Mouse (Mus musculus) cortical plate, adult 2 months (tissue): ENCODE results near the gene Zfp69. TPM values are rescaled to one million over a fixed set of nuclear protein-coding genes. Genes with fewer than 3 reads are reported as not detected.

Experiments
- H3K27ac ChIP-seq: fragments of 200-500 bp; 2 replicates; pipeline ENCODE4 v1.5.1; 2012; ENCODE audit warnings: low read length, control low read depth, inconsistent platforms; ENCODE audit not compliant: insufficient read depth
- H3K4me1 ChIP-seq: fragments of 200-500 bp; 2 replicates; pipeline ENCODE4 v1.6.1; 2011; ENCODE audit warnings: low read length; ENCODE audit not compliant: control insufficient read depth, insufficient read depth
- H3K4me3 ChIP-seq: fragments of 200-500 bp; 2 replicates; pipeline ENCODE4 v1.5.1; 2011; ENCODE audit warnings: mild to moderate bottlenecking, low read length, control low read depth; ENCODE audit not compliant: insufficient read depth
- CTCF ChIP-seq: fragments of 200-500 bp; IDR thresholded peaks from 2 replicates; pipeline ENCODE4 v1.5.1; 2011; ENCODE audit warnings: mild to moderate bottlenecking, control low read depth, low read length; ENCODE audit not compliant: insufficient read depth; ENCODE audit errors: extremely low read depth
- POLR2A ChIP-seq: fragments of 200-500 bp; IDR thresholded peaks from 2 replicates; pipeline ENCODE4 v1.6.1; 2011; ENCODE audit warnings: mild to moderate bottlenecking, low read length, control low read depth; ENCODE audit not compliant: insufficient read depth; ENCODE audit errors: extremely low read depth
- polyA plus RNA-seq: library from polyadenylated mRNA; depleted of rRNA; stranded (reverse); fragments of >200 nt; gene quantifications from 2 replicates; pipeline ENCODE4 v1.2.3, GENCODE M21; 2012

The Zfp69 gene
- polyA plus RNA-seq, 1 experiment = 1.5 TPM

DNA sequence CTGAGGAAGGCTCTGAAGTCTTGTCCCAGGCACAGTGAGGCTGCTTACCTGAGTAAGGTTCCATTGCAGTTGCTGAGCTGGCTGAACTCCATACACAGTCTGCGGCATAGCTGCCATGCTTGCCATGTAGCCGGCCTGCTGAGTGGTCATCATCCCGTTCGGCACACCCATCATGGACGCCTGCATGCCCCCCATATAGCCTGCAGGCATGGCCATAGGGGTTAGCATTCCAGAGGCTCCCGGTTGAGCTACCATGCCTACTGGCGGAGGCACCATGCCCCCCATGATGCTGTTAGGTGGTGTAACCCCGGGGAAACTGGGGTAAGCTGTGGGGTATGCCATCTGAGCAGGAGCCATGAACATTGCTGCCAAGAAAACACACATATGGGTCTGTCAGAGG, 20.3 kb upstream of the Zfp69 start:
- no peak for TF ChIP-seq CTCF
- no peak overlapping the region for H3K27ac ChIP-seq
- no peak overlapping the region for H3K4me3 ChIP-seq
- peaks cover 3% of the 10 kb centered on the region; the same call in 1 of the 2 replicates for H3K4me1 ChIP-seq

DNA sequence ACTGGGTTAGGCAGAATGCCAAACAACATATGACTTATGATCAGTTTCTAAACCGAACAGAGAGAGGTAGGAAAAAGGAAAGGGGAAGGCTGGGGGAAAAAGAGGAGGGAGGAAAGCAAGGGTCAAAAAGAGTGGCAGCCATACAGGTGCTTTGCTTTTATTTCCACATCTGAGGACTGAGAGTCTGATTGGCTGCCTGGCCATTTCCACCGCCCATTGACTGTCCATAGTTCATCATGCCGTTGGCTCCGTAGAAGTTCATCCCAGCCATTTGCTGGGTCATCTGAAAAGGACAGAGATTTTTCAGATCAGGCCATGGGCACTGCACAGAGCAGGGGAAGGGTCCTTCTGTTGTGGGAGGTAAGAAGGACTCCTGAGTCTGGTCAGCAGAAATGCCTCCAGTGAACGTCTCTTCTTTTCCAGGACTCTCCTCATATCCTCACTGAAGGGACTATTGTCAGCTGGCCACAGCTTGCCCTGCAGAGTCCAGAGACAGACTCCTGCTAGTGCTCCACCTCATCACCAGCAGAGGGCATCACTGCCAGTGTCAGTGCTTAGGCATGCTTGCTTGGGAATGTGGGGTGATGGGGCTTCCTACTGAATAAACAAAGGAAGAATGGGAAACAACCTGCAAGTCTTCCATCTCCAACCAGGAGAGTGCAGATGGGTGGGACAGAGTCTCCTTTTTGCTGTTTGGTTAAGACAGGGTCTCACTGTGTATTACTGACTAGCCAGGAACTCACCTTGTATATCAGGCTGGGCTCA, 18.1 kb upstream of the Zfp69 start:
- TF ChIP-seq POLR2A (no peak), CTCF (peak; percentile 57)
- Histone ChIP-seq H3K27ac (no peak overlapping the region), H3K4me1 (no peaks in the 10 kb centered on the region)

DNA sequence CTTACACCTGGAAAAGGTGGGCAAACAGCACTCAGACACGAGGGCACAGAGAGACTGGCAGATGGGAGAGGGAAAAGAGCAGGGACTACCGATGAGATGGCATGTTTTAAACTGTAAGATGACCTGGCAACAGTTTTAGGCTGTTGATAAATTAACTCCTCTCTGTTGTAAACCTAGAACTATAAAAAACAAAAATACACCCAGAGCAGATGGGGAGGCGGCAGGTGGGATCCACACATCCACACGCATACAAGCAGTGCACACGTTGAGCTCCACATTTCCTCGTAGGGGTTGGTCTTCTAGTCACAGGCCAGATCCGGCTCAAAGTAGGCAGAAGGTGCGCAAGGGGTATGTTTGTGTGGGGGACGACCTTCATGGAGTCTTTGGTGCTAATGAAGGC, 17.0 kb upstream of the Zfp69 start:
- H3K4me1 ChIP-seq = no peaks in the 10 kb centered on the region
- no peak overlapping the region for H3K27ac ChIP-seq
- TF ChIP-seq POLR2A = no peak
- no peak for TF ChIP-seq CTCF
- no peak overlapping the region for H3K4me3 ChIP-seq

More for the DNA sequence above, 18.1 kb upstream of the Zfp69 start:
- no peak overlapping the region for H3K4me3 ChIP-seq

DNA sequence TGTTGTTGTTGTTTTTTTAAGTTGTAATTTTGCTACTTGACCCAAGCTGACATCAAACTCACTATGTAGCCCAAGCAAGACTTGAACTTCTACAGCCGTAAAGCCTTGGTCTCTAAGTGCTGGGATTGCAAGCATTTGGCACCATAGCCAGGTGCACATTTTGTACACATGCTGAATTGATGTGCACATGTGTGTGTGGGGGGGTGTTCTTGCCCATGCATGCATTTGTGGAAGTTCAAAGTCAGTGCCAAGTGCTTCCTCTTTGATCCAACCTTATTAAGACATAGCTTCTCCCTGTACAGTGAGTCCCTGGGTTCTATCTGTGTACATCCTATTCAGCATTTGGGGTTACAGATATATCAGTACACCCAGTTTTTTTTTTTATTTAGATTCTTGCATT, 4.1 kb upstream of the Zfp69 start:
- Histone ChIP-seq H3K27ac (no peak overlapping the region), H3K4me3 (no peak overlapping the region)

DNA sequence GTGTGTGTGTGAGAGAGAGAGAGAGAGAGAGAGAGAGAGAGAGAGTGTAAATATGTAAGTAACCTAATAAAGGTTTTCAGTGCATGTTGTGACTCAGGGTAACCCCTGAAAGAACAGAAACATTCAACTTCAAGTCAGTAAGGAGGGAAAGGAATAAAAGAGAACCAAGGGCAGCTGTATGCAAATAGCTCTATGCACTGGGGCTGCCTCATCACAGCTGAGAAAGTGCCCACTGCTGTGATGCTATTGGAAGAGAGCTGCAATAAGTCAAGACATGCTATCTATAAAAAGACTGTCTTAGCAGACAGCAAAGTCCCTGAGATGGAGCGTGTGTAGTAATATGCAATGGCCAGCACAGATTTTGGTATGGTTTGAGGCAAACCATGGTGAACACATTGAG, 2.2 kb upstream of the Zfp69 start:
- Histone ChIP-seq H3K4me3 (no peak overlapping the region), H3K4me1 (no peaks in the 10 kb centered on the region; the same call in 1 of the 2 replicates), H3K27ac (no peak overlapping the region)
- no peak for TF ChIP-seq CTCF
- TF ChIP-seq POLR2A = no peak

More for the DNA sequence above, 4.1 kb upstream of the Zfp69 start:
- no peaks in the 10 kb centered on the region; the same call in 1 of the 2 replicates for H3K4me1 ChIP-seq
- TF ChIP-seq POLR2A (no peak), CTCF (no peak)

DNA sequence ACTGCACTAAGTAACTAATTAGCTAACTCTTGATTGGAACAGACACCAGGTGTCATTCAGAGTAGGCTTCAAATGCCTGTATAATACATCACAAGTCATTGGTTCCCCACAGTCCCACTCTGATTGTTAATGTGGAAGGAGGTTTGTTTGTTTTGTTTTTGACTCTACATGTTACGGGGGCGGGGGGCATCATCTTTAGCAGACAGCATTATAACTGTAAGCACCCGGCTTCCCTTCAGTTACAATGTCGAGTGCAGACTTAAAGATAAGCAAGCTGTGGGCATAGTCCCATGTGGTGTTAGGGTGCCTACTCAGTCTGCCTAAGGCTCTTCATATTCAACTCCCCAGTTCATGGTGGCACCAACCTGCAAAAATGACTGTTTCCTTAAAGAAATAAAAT, 1.5 kb upstream of the Zfp69 start:
- no peak for TF ChIP-seq POLR2A
- no peak for TF ChIP-seq CTCF
- Histone ChIP-seq H3K4me3 (no peak overlapping the region), H3K27ac (no peak overlapping the region), H3K4me1 (no peaks in the 10 kb centered on the region; the same call in 1 of the 2 replicates)

DNA sequence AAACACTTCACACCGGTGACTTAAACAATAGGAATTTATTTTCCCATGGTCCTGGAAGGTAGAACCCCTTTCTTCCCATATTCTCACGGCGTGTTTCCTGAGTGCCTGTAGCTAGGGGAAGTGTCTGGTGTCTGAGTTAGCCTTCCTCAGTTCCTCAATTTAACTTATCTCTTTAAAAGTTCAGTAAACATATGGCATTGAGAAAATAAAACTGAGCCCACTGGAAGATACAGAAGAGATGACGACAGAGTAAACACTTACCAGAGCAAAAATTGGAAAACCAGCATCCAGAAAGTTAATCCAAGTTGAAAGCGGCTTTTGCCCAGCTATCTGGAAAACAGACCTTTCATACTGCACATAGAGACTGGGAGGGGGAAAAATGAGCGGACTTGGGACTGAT, 664 bp upstream of the Zfp69 start:
- no peaks in the 10 kb centered on the region; the same call in 1 of the 2 replicates for H3K4me1 ChIP-seq
- TF ChIP-seq CTCF (no peak), POLR2A (no peak)
- 0 out of 2 replicates have a peak overlapping the region, but pooled peaks have one; percentile 70 for H3K27ac ChIP-seq
- peak overlapping the region; percentile 41 for H3K4me3 ChIP-seq

DNA sequence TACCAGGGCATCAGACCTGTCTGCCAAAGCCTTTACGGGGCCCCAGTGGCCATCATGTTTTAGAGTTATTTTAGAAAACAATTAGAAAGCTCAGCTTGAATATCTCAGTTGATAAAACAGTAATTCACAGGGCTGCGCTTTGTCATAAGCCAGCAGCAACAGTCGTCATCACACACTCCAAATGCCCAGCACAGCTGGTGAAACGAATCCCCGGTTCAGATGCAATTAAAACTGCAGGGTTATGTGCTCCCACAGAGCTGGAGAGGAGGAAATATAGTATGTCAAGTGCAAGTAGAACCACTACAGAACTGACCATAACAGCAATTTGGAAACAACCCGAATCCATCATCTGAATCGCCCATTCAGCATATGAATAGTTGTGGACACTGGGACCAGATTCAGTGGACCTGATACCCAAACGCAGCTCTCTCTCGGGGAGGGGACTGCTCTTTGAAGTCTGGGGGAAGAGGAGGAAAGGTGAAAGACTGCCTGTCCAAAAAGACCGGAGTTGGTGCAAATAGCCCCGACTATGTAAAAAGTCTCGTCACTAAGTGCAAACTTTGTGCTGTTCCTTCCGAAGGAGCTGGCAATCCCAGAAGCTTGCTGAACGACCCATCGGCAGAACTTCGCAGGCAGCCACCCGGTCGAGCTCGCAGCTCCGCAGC, 604 bp downstream of the Zfp69 start:
- Histone ChIP-seq H3K4me3 (peak overlapping the region; percentile 41), H3K4me1 (no peaks in the 10 kb centered on the region; the same call in 1 of the 2 replicates), H3K27ac (no peak overlapping the region)
- TF ChIP-seq CTCF (no peak), POLR2A (no peak)

DNA sequence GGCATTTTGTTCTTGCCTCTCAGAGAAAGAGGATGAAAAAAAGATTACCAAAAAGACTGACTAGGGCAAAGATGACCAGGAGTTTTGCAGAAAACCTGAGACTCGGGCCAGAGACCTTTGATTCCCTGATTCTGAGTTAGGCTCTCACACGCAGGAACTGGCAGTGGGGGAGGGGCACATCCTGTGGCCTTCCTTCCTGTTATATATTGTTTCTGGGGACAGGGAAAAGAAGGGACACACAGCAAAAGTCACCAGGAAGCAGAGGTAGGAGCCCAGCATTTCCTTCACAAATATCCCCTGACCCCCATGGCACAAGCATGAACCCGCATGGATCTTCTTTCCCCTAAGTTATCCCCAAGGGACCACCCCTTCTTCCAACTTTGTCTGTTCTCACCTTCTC, 2.6 kb downstream of the Zfp69 start:
- Histone ChIP-seq H3K27ac (no peak overlapping the region), H3K4me3 (no peak overlapping the region), H3K4me1 (no peaks in the 10 kb centered on the region; the same call in 1 of the 2 replicates)
- TF ChIP-seq CTCF (no peak), POLR2A (no peak)

DNA sequence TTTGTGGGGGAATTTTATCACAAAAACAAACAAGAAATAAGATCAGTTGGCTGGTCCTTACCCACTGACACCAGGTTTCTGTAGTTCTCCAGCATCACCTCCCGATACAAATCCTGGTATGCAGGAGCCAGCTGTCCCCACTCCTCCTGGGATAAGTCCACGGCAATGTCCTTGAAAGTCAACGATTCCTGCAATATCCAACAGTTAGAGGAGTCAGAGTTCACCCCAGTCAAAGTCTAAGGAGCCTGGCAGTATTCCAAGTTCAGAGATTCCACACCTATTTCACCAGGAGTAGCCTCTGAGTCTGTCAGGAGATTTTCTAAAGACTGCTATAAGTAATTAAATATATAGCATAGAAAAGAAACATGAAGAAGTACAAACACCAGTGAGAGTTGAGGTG, 16.5 kb downstream of the Zfp69 start:
- TF ChIP-seq POLR2A = no peak
- TF ChIP-seq CTCF = no peak
- Histone ChIP-seq H3K4me3 (no peak overlapping the region), H3K4me1 (no peaks in the 10 kb centered on the region), H3K27ac (no peak overlapping the region)
